12 mouse cellular contexts compared by ENCODE assay signal in the genomic region with DNA sequence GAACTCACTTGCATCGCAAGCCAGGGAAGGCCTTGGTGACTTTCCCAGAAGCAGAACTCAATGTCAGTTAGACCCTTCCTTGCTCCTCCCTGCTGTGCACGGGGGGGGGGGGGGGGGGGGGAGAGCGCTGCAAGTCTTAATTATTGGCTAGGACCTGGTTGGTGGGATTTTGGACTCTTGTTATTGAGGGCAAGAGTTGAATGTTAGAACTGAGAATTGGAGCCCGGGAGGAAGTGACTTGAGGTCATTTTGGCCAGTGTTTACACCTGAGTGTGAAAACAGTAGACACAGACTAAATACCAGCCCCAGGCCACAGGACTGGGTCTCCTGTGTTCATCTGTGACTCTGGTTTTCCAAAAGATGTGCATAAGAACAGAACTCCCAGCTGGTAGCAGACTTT.
"Had no signal": no experiment of that assay in that cellular context is flagged by ENCODE, and none has a peak within 500 bp of the region (broad histone marks: within the 10 kb centered on the region; RNA-seq: fewer than 3 reads in every experiment).

No protein-coding gene starts in this region.

- H3K27ac ChIP-seq: hindbrain, embryonic 13.5 days; intestine, embryonic 15.5 days; left cerebral cortex, adult 2 months; midbrain, embryonic 10.5 days; neural tube, embryonic 15.5 days had no signal

- ATAC-seq: intestine, embryonic 15.5 days had no signal

- H3K36me3 ChIP-seq: hindbrain, embryonic 13.5 days; intestine, embryonic 15.5 days; midbrain, embryonic 10.5 days; neural tube, embryonic 15.5 days had no signal

- H3K9me3 ChIP-seq: hindbrain, embryonic 13.5 days; intestine, embryonic 15.5 days; midbrain, embryonic 10.5 days; neural tube, embryonic 15.5 days had no signal

- DNase-seq: lung, postnatal 36 days; midbrain, embryonic 14.5 days; right cerebral cortex, adult 18-20 months; thymus, adult 18-20 months; thymus, postnatal 14 days had no signal

- H3K4me1 ChIP-seq: hindbrain, embryonic 13.5 days had no signal

- H3K27me3 ChIP-seq: hindbrain, embryonic 13.5 days; intestine, embryonic 15.5 days; neural tube, embryonic 15.5 days had no signal

- H3K9ac ChIP-seq: hindbrain, embryonic 13.5 days; intestine, embryonic 15.5 days; lung, embryonic 14.5 days; neural tube, embryonic 15.5 days had no signal

- H3K4me3 ChIP-seq: hindbrain, embryonic 13.5 days; intestine, embryonic 15.5 days; left cerebral cortex, adult 2 months; midbrain, embryonic 10.5 days; myocyte; neural tube, embryonic 15.5 days had no signal

- H3K4me2 ChIP-seq: hindbrain, embryonic 13.5 days; intestine, embryonic 15.5 days; lung, embryonic 14.5 days; neural tube, embryonic 15.5 days had no signal
